Mouse (Mus musculus) cerebellum, adult 2 months (tissue): ENCODE results near the gene Dok7.

Experiments
- CTCF ChIP-seq: fragments of 200-500 bp; IDR thresholded peaks from 2 replicates; pipeline ENCODE4 v1.5.1; 2011; ENCODE audit warnings: low read depth, mild to moderate bottlenecking, control low read depth, low read length, moderate library complexity, borderline replicate concordance; ENCODE audit not compliant: insufficient read depth
- POLR2A ChIP-seq: fragments of 200-500 bp; IDR thresholded peaks from 2 replicates; pipeline ENCODE4 v1.6.1; 2011; ENCODE audit warnings: low read length, control low read depth, borderline replicate concordance; ENCODE audit not compliant: insufficient read depth

DNA sequence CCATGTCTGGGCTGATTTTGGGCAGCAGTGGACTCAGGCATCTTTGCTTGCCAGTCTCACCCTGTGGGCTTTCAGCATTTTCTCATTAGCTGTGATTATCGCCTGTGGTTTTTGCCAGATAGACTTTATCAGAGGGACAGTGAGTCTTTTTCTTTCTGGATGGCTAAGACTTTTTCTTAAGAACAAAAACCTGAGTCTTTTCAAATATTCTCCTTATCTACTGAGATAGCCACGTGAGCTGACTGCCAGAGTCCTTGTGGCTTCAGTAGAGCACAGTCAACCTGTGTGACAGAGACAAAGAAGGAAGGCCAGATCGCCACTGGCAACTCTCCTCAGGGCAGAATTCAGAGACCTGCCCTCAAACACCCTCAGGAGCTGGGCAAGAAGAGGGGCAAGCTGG lies 61.1 kb downstream of the Dok7 start:
- TF ChIP-seq POLR2A: no peak
- no peak for TF ChIP-seq CTCF
